Mouse (Mus musculus): Measurements from ENCODE around the gene Esp15. TPM values are rescaled to one million over a fixed set of nuclear protein-coding genes. Genes with fewer than 3 reads are reported as not detected.
"Not testable (repeated sequence)": the region's sequence is repeated elsewhere in the genome, so short reads cannot be mapped to it uniquely, and the experiment has no call there.

Gene Esp15
- polyA plus RNA-seq (2014; fragmentation: Nextera tagmentation; extraction: Ambion mirVana) = not detected in 2 replicates

DNA sequence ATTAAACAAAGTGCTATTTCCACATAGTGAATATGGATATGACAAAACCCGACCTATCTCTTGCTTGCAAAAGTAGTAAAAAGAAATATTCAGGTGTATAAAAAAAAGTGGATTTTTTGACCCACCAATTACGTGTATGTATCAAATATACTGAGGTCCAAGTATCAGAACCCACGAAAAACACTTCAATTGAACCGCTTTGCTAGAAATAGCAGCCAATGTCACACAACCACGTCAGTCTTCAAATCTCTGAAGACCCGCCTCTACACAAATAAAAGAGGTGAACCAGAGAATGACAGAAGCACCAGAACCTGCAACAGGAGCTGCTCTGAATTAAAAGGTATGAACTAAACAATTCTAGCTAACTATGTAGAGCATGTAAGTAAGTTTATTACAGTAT lies at the start of gene Esp15:
Gene Esp15 (plus strand): TSS at position 301 of the 400 bp plus-strand sequence.
- H3K4me1 ChIP-seq (ENCODE audit: control insufficient read depth, insufficient read depth, low read length); H3K9me3 ChIP-seq (replicated peaks; ENCODE audit: control insufficient read depth, low read length); H3K36me3 ChIP-seq (ENCODE audit: control insufficient read depth, insufficient read depth, low read length); H3K4me2 ChIP-seq (ENCODE audit: low read length); H3K27me3 ChIP-seq (replicated peaks; ENCODE audit: control insufficient read depth, insufficient read depth, low read length); ATAC-seq; H3K9ac ChIP-seq (ENCODE audit: low read length); H3K27ac ChIP-seq (ENCODE audit: low read depth, low read length); H3K4me3 ChIP-seq (ENCODE audit: low read depth, low read length); DNase-seq (ENCODE audit: low spot score): not testable (repeated sequence)
- WGBS = 67% methylated on average over 6 of the region's 6 CpGs

- H3K4me1 ChIP-seq (ENCODE audit: control insufficient read depth, insufficient read depth, low read length) = no peaks in the 10 kb centered on the region
- no peak overlapping the region for H3K9ac ChIP-seq (ENCODE audit: low read length)
- no peak overlapping the region for H3K4me2 ChIP-seq (ENCODE audit: low read length)
- 46% methylated on average over 1 of the region's 1 CpGs for WGBS
- no peak for ATAC-seq
- H3K4me3 ChIP-seq (ENCODE audit: low read depth, low read length) = no peak overlapping the region
- H3K9me3 ChIP-seq (replicated peaks; ENCODE audit: control insufficient read depth, low read length) = no peaks in the 10 kb centered on the region
- H3K36me3 ChIP-seq (ENCODE audit: control insufficient read depth, insufficient read depth, low read length) = no peaks in the 10 kb centered on the region
- H3K27me3 ChIP-seq (replicated peaks; ENCODE audit: control insufficient read depth, insufficient read depth, low read length) = no peaks in the 10 kb centered on the region
- H3K27ac ChIP-seq (ENCODE audit: low read depth, low read length) = no peak overlapping the region
- DNase-seq (ENCODE audit: low spot score) = no peak
Measured at GRCm38 (mm10) chr17:39591550-39591949, 49.2 kb upstream of the Esp15 start.

Other genes with a start within 250 kb of the Esp15 start
- gene Esp18, start 234.6 kb upstream of the Esp15 start, polyA plus RNA-seq (2014; fragmentation: Nextera tagmentation; extraction: Ambion mirVana) = not detected in 2 replicates
- gene Esp16, start 104.8 kb upstream of the Esp15 start, polyA plus RNA-seq (2014; fragmentation: Nextera tagmentation; extraction: Ambion mirVana) = not detected in 2 replicates

All from forebrain, embryonic 14.5 days (tissue).